Mouse (Mus musculus) forebrain, embryonic 14.5 days (tissue): ENCODE measurements around the gene AC140267.1. TPM values are rescaled to one million over a fixed set of nuclear protein-coding genes. Genes with fewer than 3 reads are reported as not detected.

Experiments used
- ATAC-seq: fragments of 200-750 bp; cut with Nextera tagmentation; 2 replicates; pipeline ENCODE4 v1.8.0; 2017; ENCODE audit warnings: mild to moderate bottlenecking, moderate library complexity
- DNase-seq: peaks from one replicate; pipeline ENCODE4 v3.0.0-alpha.2; 2015; ENCODE audit warnings: low spot score
- H3K27ac ChIP-seq: fragments of 300-500 bp; sonication (generic); 2 replicates; pipeline ENCODE4 v1.5.1; 2014; ENCODE audit warnings: low read depth, mild to moderate bottlenecking, control low read depth, low read length, moderate library complexity
- H3K27me3 ChIP-seq: fragments of 300-500 bp; sonication (generic); replicated peaks from 2 replicates; pipeline ENCODE4 v1.6.1; 2014; ENCODE audit warnings: low read length, control low read depth, mixed read lengths; ENCODE audit not compliant: control insufficient read depth, insufficient read depth
- H3K36me3 ChIP-seq: fragments of 300-500 bp; sonication (generic); 2 replicates; pipeline ENCODE4 v1.6.1; 2014; ENCODE audit warnings: low read length, control low read depth; ENCODE audit not compliant: control insufficient read depth, insufficient read depth
- H3K4me1 ChIP-seq: fragments of 300-500 bp; sonication (generic); 2 replicates; pipeline ENCODE4 v1.6.1; 2014; ENCODE audit warnings: antibody characterized with exemption, low read length, control low read depth; ENCODE audit not compliant: control insufficient read depth, insufficient read depth
- H3K4me2 ChIP-seq: fragments of 300-500 bp; sonication (generic); 2 replicates; pipeline ENCODE4 v1.6.1; 2014; ENCODE audit warnings: mild to moderate bottlenecking, control low read depth, low read length
- H3K4me3 ChIP-seq: fragments of 300-500 bp; sonication (generic); 2 replicates; pipeline ENCODE4 v1.5.1; 2014; ENCODE audit warnings: low read depth, low read length, control low read depth
- H3K9ac ChIP-seq: fragments of 300-500 bp; sonication (generic); 2 replicates; pipeline ENCODE4 v1.6.1; 2014; ENCODE audit warnings: mild to moderate bottlenecking, low read length, control low read depth, moderate library complexity
- H3K9me3 ChIP-seq: fragments of 300-500 bp; sonication (generic); replicated peaks from 2 replicates; pipeline ENCODE4 v1.6.1; 2016; ENCODE audit warnings: low read length, control low read depth, mixed read lengths; ENCODE audit not compliant: control insufficient read depth
- WGBS: fragments of 180-500 bp; shearing (Covaris S2); extraction: QIAGEN DNeasy Blood & Tissue Kit; methylation state at CpG from one replicate; pipeline ENCODE4 v1.1.7; 2014; 5-methylcytosine and 5-hydroxymethylcytosine counted together
- polyA plus RNA-seq: library from polyadenylated mRNA; unstranded; fragments of >200 nt; fragmentation: Nextera tagmentation; extraction: Ambion mirVana; gene quantifications from 2 replicates; pipeline ENCODE4 v1.2.1, GENCODE M21; 2014

AC140267.1 gene
- polyA plus RNA-seq, 1 experiment from 2014 or later, result not detected

DNA sequence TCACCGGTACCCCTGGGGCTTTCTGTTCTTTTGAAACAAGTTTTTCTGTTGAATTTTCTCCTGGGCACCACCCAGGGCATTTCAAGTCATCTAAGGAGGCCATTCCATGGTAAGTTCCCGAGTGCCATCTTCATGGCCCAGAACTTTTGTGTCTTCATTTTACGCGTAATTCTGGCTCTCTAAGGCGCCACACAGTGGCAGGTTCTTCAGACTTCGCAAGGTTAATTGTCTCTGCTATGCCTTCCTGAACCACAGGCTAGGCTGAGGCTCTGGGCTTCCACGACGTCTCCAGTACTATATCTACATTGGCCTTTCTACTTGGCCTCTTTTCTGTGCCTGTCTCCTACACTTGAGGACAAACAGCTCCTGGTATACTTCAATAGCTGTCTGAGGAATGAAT, 14.6 kb upstream of the AC140267.1 start:
- DNase-seq (no peak), ATAC-seq (no peak)
- Histone ChIP-seq H3K27ac (no peak overlapping the region), H3K9ac (no peak overlapping the region), H3K27me3 (no peaks in the 10 kb centered on the region), H3K4me2 (no peak overlapping the region), H3K4me1 (no peaks in the 10 kb centered on the region), H3K9me3 (no peaks in the 10 kb centered on the region), H3K4me3 (no peak overlapping the region), H3K36me3 (no peaks in the 10 kb centered on the region)
- WGBS, result 72% methylated on average over 8 of the region's 8 CpGs

DNA sequence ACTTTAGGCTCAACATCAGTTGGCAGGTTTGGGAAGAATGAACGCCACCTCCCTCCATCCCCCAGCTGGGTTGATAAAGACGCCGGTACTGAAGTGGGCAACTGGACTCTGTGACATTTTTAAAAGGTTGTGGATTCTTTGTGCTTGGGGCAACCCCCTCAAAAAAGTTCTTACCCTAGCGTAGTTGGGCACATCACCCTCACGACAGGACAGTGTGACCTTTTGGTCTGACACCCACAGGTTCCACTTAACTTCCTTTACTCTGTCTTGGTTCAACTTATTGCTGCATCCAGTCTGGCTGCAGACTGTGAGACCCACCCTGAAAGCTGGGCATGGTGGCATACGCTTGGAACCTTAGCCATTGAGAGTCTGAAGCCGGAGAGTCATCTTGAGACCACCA, 11.9 kb upstream of the AC140267.1 start:
- no peaks in the 10 kb centered on the region for H3K4me1 ChIP-seq

GRCm38 (mm10) chr15:80225208-80225607, 10.4 kb upstream of the AC140267.1 start:
- Histone ChIP-seq H3K27ac (no peak overlapping the region), H3K4me3 (no peak overlapping the region), H3K36me3 (no peaks in the 10 kb centered on the region), H3K4me2 (no peak overlapping the region), H3K27me3 (no peaks in the 10 kb centered on the region), H3K4me1 (no peaks in the 10 kb centered on the region), H3K9ac (no peak overlapping the region), H3K9me3 (no peaks in the 10 kb centered on the region)
- peak; percentile 60 for DNase-seq
- WGBS, result 22% methylated on average over 9 of the region's 9 CpGs
- ATAC-seq, result peak; percentile 52

More for the DNA sequence above, 11.9 kb upstream of the AC140267.1 start:
- Histone ChIP-seq H3K9ac (no peak overlapping the region), H3K27me3 (no peaks in the 10 kb centered on the region), H3K4me2 (no peak overlapping the region), H3K27ac (no peak overlapping the region), H3K36me3 (no peaks in the 10 kb centered on the region), H3K9me3 (no peaks in the 10 kb centered on the region), H3K4me3 (no peak overlapping the region)
- 92% methylated on average over 7 of the region's 7 CpGs for WGBS
- ATAC-seq (no peak), DNase-seq (no peak)

DNA sequence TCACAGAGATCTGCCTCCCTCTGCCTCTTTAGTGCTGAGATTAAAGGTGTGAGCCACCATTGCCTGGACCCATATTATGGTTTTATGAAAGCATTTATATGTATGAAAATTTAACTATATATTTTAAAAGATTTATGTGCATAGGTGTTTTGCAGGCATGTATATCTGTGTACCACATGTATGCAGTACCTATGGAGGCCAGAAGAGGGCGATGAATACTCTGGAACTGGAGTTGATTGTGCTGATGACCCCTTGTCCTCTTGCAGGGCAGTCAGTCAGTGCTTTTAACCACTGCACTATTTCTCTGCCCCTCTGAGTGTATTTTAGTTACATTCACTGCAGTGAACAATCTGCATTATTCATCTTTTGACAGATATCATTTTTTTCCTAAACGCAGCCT, 9.8 kb upstream of the AC140267.1 start:
- Histone ChIP-seq H3K36me3 (no peaks in the 10 kb centered on the region), H3K9ac (no peak overlapping the region), H3K4me2 (no peak overlapping the region), H3K27me3 (no peaks in the 10 kb centered on the region), H3K9me3 (no peaks in the 10 kb centered on the region), H3K27ac (no peak overlapping the region), H3K4me1 (no peaks in the 10 kb centered on the region), H3K4me3 (no peak overlapping the region)
- WGBS, result 50% methylated on average over 2 of the region's 2 CpGs
- DNase-seq, result peak; percentile 55
- no peak for ATAC-seq

DNA sequence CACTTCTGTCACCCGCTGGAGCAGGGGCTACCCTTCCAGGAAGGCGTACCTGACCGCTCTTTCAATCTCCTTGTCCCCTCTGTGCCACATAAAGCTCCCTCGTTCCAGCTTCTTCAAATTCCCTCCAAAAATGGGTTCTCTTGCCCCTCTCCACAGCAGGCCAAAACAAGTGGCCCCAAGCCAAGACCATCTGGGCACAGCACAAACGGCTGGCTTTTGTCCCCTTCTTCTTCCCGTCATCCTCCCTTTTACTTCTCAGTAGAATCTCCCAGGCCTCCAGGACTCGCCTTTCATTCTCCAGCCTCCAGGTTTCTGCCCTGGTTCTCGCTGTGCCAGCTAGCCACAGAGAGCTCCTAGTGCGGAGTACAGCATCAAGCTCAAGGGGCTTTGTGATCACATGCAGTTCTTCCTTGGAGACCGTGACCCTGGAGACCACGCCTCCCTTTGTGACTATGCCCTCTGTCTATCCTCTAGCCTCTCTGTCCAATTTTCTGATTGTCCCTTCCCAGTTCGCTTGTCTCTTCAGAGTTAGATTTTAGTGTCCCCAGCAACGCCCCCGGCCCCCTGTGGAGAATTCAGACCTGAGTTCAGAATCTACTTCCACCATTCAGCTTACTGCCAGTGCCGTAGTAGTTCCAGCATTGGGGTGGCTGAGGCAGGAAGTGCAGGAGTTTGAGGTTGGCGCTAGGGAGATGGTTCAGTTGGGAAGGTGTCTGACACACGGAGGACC, 7.4 kb upstream of the AC140267.1 start:
- Histone ChIP-seq H3K27me3 (no peaks in the 10 kb centered on the region), H3K4me2 (no peak overlapping the region), H3K9ac (no peak overlapping the region), H3K36me3 (no peaks in the 10 kb centered on the region), H3K4me3 (no peak overlapping the region), H3K9me3 (no peaks in the 10 kb centered on the region), H3K27ac (no peak overlapping the region), H3K4me1 (no peaks in the 10 kb centered on the region)
- WGBS, result 68% methylated on average over 17 of the region's 17 CpGs
- peak; percentile 20 for DNase-seq
- no peak for ATAC-seq

DNA sequence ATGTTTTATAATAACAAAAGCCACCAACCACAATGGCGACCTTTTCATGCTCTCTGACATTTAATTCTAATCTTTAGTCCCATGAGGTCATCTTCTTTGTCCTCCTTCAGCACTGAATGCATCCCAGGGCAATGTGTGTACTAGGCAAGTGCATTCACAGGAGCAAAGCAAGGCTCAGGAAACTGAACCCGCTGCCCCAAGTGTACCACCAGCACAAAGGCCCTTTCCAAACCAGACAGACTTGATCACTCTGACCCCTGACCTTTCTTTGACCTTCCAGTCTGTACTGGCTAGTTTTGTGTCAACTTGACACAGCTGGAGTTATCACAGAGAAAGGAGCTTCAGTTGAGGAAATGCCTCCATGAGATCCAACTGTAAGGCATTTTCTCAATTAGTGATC, 3.3 kb upstream of the AC140267.1 start:
- 45% methylated on average over 2 of the region's 2 CpGs for WGBS
- Histone ChIP-seq H3K4me2 (no peak overlapping the region), H3K4me1 (peaks cover 5% of the 10 kb centered on the region; the same call in 1 of the 2 replicates), H3K4me3 (no peak overlapping the region), H3K27me3 (no peaks in the 10 kb centered on the region), H3K36me3 (peaks cover 18% of the 10 kb centered on the region), H3K9ac (no peak overlapping the region), H3K27ac (no peak overlapping the region), H3K9me3 (no peaks in the 10 kb centered on the region)
- no peak for ATAC-seq
- DNase-seq, result no peak

DNA sequence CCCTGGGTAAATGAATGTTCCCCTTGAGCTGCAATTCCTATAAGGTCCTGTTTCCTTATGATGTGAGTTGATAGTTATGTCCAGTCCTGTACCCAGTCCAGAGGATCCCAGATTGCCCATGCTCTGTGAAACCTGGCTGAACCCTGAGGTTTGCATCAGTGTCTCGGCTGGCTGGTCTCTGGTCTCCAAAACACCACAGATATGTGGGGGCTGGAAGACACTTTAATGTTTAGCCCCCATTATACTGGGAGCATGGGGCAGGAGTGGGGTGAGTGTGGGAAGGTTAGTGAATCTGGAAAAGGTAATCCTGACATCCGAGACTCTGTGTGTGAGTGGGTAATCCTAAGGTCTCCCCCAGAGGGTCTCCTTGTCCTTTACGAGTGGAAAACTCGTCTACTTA, 2.6 kb upstream of the AC140267.1 start:
- Histone ChIP-seq H3K9ac (peak overlapping the region; percentile 54; the same call in 1 of the 2 replicates), H3K4me1 (peaks cover 5% of the 10 kb centered on the region; the same call in 1 of the 2 replicates), H3K27me3 (no peaks in the 10 kb centered on the region), H3K4me3 (peak overlapping the region; percentile 90; the same call in 1 of the 2 replicates), H3K4me2 (peak overlapping the region; percentile 94; the same call in 1 of the 2 replicates), H3K36me3 (peaks cover 23% of the 10 kb centered on the region), H3K27ac (no peak overlapping the region; the same call in 1 of the 2 replicates), H3K9me3 (no peaks in the 10 kb centered on the region)
- ATAC-seq (no peak), DNase-seq (no peak)
- 65% methylated on average over 4 of the region's 4 CpGs for WGBS

DNA sequence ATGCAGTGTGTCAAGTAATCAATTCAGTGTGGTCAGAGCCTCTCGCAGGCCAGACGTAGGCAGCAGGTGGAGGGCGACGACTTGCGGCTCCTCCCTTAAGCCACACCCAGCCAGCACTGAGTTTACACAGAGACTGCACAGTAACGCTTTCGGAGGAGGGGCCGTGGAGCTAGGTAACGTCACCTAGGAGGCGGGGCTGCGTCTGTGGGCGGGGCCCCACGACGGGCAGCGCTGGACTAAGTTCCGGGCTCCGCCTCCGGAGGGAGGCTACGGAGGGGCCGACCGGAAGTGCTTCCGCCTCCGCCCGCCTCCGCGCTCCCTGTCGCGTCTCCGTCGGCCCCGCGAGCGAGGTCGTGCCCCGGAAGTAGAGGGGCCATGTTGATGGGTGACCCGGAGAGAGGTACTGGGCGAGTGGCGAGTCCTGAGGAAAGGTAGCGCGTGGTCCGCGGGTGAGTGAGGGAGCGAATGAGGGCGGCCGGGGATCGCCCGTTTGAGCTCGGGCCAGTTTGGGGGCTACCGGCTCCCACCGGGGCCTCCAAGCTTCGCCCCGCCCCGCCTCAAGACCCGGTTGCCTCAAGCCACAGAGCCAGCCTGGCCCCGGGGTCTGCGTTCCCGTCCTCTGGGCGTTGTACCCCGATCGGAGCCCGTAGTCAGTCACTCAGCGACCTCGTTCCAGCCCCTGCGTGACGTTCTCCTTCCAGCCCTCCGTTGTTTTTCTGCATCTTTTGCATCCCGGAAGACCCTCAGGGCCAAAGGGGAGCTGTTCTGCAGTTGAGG, 1.7 kb upstream of the AC140267.1 start, which contains the start of gene Mief1:
Gene Mief1 (plus strand): TSS at position 286 of the 777 bp plus-strand sequence.
- ATAC-seq, result peak; percentile 98
- Histone ChIP-seq H3K27ac (peak within 1 kb of the TSS; percentile 77), H3K4me2 (peak within 1 kb of the TSS; percentile 94), H3K4me3 (peak within 1 kb of the TSS; percentile 90), H3K4me1 (peaks cover 5% of the 10 kb centered on the region; the same call in 1 of the 2 replicates), H3K27me3 (no peaks in the 10 kb centered on the region), H3K9me3 (no peaks in the 10 kb centered on the region), H3K9ac (peak within 1 kb of the TSS; percentile 87), H3K36me3 (peaks cover 32% of the 10 kb centered on the region)
- peak; percentile 97 for DNase-seq
- WGBS, result under 1% methylated on average over 67 of the region's 67 CpGs

GRCm38 (mm10) chr15:80248135-80248534, 12.5 kb downstream of the AC140267.1 start:
- 95% methylated on average over 12 of the region's 12 CpGs for WGBS
- no peak overlapping the region for H3K27ac ChIP-seq
- DNase-seq, result no peak
- H3K36me3 ChIP-seq, result peaks cover 80% of the 10 kb centered on the region
- no peaks in the 10 kb centered on the region for H3K4me1 ChIP-seq
- H3K4me2 ChIP-seq, result no peak overlapping the region
- H3K9ac ChIP-seq, result no peak overlapping the region
- no peak for ATAC-seq
- H3K4me3 ChIP-seq, result no peak overlapping the region
- H3K9me3 ChIP-seq, result no peaks in the 10 kb centered on the region
- no peaks in the 10 kb centered on the region for H3K27me3 ChIP-seq
